Mouse (Mus musculus) E14TG2a.4 (cell line): ENCODE data around the gene Eef1a1.

Source experiments
- H3K27me3 ChIP-seq: 2 replicates; pipeline ENCODE4 v1.6.1; 2014; ENCODE audit warnings: low read length, control low read depth; ENCODE audit not compliant: insufficient read depth
- H3K36me3 ChIP-seq: 2 replicates; pipeline ENCODE4 v1.6.1; 2014; ENCODE audit warnings: low read length, control low read depth; ENCODE audit not compliant: insufficient read depth
- H3K4me1 ChIP-seq: replicated peaks from 2 replicates; pipeline ENCODE4 v1.6.1; 2014; ENCODE audit warnings: low read depth, low read length, control low read depth
- H3K4me3 ChIP-seq: replicated peaks from 2 replicates; pipeline ENCODE4 v1.5.1; 2014; ENCODE audit warnings: mild to moderate bottlenecking, low read length
- H3K9me3 ChIP-seq: 2 replicates; pipeline ENCODE4 v1.6.1; 2014; ENCODE audit warnings: low read length, control low read depth
- CTCF ChIP-seq: conservative IDR thresholded peaks from 2 replicates; pipeline ENCODE4 v1.5.1; 2014; ENCODE audit warnings: low read length
- NANOG ChIP-seq: IDR thresholded peaks from 2 replicates; pipeline ENCODE4 v1.6.1; 2014; ENCODE audit warnings: borderline replicate concordance, low read length, mixed read lengths
- POU5F1 ChIP-seq: IDR thresholded peaks from 2 replicates; pipeline ENCODE4 v1.6.1; 2014; ENCODE audit warnings: low read length, borderline replicate concordance

Eef1a1 gene

DNA sequence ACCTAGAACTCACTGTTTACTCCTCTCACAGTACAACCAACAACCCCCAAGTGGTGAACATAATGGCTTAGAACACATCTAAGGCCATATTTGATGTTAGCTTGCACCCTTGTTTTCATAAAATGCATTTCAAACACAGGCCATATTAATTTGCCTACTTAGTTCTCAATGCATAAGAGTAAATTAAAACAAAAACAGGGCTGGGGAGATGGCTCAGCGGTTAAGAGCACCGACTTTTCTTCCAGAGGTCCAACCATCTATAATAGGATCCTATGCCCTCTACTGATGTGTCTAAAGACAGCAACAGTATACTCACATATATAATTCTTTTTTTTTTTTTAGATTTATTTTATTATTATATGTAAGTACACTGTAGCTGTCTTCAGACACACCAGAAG lies 13.6 kb downstream of the Eef1a1 start:
- Histone ChIP-seq H3K36me3 (peaks cover 90% of the 10 kb centered on the region), H3K9me3 (no peaks in the 10 kb centered on the region), H3K4me3 (no peak overlapping the region), H3K4me1 (no peaks in the 10 kb centered on the region), H3K27me3 (no peaks in the 10 kb centered on the region)
- no peak for TF ChIP-seq POU5F1
- TF ChIP-seq CTCF = no peak
- no peak for TF ChIP-seq NANOG

DNA sequence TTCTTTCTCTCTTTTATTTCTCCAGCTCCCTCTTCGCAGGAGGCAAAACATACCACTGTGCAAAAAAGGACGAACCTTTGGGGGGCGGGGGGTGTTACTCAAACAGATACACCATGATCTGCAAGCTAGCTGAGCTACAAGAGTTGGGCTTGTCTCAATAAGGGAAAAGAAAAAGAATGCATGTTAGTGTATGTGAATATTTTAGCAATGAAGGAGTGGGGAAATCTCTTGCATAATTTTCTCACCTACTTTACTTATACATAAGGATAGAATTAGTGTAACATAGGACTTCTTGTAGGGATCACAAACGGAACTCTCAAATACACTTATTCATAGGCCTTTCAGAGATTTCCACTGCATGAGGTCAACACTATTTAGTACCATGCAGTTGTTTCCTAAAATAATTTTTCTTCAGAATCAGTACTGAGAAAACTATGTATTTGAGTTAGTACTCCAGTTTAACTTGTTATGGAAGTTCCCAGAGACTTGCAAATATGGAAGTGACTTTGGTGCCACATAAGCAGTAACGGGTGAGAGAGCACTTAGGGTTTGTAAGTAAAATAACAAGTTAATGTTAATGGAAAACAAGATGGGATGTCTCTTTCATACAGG lies 14.1 kb downstream of the Eef1a1 start:
- no peaks in the 10 kb centered on the region for H3K27me3 ChIP-seq
- no peaks in the 10 kb centered on the region for H3K4me1 ChIP-seq
- TF ChIP-seq NANOG (no peak), CTCF (no peak), POU5F1 (no peak)
- H3K4me3 ChIP-seq = no peak overlapping the region
- peaks cover 90% of the 10 kb centered on the region for H3K36me3 ChIP-seq
- H3K9me3 ChIP-seq = no peaks in the 10 kb centered on the region

DNA sequence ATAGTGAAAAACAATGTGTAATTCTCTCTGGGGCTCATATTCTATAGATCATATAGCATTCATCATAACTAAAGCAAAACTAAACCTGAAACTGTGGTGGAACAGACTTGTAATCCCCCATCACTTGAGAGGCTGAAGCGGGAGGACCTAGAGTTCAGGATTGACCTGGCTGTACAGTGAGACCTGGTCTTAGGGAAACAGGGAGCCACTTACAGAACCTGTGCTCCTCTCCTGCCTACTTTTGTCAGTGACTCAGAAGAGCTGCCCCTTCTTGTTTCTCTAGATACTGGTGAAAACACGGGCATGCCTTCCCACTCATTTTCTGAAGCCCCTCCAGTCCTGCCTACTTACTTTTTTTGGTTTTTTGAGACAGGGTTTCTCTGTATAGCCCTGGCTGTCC lies 14.7 kb downstream of the Eef1a1 start:
- no peaks in the 10 kb centered on the region for H3K9me3 ChIP-seq
- TF ChIP-seq POU5F1 = no peak
- no peak for TF ChIP-seq NANOG
- TF ChIP-seq CTCF = no peak
- H3K27me3 ChIP-seq = no peaks in the 10 kb centered on the region
- peaks cover 90% of the 10 kb centered on the region for H3K36me3 ChIP-seq
- no peaks in the 10 kb centered on the region for H3K4me1 ChIP-seq
- no peak overlapping the region for H3K4me3 ChIP-seq

DNA sequence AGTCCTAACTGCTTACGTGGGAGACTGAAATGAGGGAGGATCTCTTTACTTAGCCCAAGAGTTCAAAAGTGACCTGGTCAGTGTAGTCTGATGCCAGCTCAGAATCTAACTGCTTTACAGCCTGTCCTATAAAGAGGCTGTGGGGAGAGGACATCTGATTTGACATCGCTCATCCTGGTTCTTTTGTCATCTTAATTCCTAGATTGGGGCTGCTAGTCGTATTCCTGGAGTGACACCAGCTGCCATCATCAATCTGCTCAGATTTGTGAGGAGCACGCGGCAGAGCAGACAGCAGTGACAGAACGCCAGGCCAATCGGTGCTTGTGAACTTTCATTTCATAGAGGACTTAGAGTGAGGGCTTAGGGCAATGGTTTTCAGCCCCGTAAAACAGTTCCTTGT lies 15.4 kb downstream of the Eef1a1 start:
- H3K36me3 ChIP-seq = peaks cover 90% of the 10 kb centered on the region
- no peak overlapping the region for H3K4me3 ChIP-seq
- H3K27me3 ChIP-seq = no peaks in the 10 kb centered on the region
- no peaks in the 10 kb centered on the region for H3K4me1 ChIP-seq
- TF ChIP-seq POU5F1 (no peak), CTCF (no peak), NANOG (no peak)
- H3K9me3 ChIP-seq = no peaks in the 10 kb centered on the region

DNA sequence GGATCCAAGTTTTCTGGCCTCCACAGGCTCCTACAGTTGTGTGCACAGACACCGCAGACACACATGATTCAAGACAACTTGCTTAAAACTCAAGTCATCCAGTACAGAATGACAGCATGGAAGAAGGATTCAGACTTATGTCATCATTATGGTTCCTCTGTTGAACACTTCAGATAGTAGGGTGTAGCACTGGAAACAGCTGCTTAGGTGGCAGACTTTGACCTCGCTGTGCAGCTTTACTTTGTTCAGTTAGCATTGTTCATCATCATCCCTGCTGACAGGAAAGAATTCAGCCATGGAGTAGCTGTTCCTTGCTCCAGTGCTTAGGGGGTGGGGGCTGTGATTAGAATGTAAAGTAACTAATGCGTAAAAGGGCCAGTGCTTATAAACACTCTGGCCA lies 23.2 kb downstream of the Eef1a1 start:
- no peak for TF ChIP-seq POU5F1
- Histone ChIP-seq H3K4me1 (no peaks in the 10 kb centered on the region), H3K27me3 (no peaks in the 10 kb centered on the region), H3K4me3 (no peak overlapping the region), H3K36me3 (peaks cover 88% of the 10 kb centered on the region), H3K9me3 (no peaks in the 10 kb centered on the region)

DNA sequence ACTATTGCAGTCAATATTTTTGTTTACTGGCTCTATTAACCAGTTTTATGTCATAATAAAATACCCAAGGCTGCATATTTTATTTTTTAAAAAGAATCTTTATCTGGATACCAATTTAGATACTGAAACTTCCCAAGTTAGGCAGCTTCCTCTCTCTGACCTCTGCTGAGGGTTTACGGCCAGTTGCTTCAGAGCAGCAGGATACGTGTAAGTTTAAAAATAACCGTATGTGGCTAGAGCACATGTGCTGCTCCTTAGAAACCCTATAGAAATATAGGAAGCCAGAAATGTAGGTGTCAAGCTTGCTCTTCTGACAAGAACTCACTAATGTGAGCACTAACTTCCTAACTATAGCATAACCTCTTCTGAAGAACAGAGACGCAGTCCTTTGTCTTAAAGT lies 25.6 kb downstream of the Eef1a1 start:
- peaks cover 86% of the 10 kb centered on the region for H3K36me3 ChIP-seq
- no peaks in the 10 kb centered on the region for H3K4me1 ChIP-seq
- H3K4me3 ChIP-seq = no peak overlapping the region
- no peaks in the 10 kb centered on the region for H3K9me3 ChIP-seq
- H3K27me3 ChIP-seq = no peaks in the 10 kb centered on the region
- TF ChIP-seq POU5F1 = no peak
- TF ChIP-seq CTCF = no peak
- no peak for TF ChIP-seq NANOG

DNA sequence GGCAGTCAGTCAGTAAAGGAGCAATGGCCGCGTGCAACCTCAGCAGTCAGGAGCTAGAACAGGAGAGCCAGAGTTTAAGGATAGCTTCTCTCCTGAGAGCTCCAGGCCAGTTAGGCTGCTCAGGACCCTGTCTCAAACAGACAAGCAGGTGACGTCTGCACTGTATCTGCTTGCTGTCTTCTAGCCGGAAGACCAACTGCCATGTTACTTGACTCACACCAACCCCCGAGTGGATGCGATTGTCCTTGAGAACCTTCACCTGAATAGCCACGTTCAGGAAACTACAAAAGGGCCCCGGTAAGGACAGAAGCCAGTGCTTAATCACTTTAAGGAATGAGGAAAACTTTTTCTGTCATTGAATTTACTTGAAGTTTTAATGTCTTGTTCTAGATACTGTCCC lies 31.9 kb downstream of the Eef1a1 start:
- H3K4me3 ChIP-seq = peak overlapping the region; percentile 37; the same call in 1 of the 2 replicates
- no peak for TF ChIP-seq POU5F1
- no peak for TF ChIP-seq CTCF
- TF ChIP-seq NANOG = no peak
- H3K36me3 ChIP-seq = peaks cover 80% of the 10 kb centered on the region
- no peaks in the 10 kb centered on the region for H3K9me3 ChIP-seq
- H3K27me3 ChIP-seq = no peaks in the 10 kb centered on the region
- peaks cover 24% of the 10 kb centered on the region for H3K4me1 ChIP-seq

DNA sequence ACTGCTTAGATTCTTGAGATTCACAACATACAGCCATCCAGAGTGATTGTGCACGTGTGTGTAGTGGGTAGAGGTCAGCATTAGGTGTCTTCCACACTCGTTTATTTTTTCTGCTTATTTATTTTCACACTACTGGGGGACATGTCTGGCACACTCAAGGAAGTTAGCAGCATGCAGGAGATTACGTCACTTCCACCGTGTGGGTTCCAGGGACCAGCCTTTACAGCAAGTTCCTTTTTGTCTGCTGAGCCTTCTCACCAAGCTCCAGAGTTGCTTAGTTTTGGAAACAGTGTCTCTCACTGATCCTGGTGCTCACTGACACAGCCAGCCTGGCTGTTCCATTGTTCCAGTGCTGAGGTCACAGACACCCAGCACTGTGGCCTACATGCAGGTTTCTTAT lies 37.6 kb downstream of the Eef1a1 start:
- Histone ChIP-seq H3K4me3 (no peak overlapping the region), H3K36me3 (peaks cover 58% of the 10 kb centered on the region), H3K27me3 (peaks cover 3% of the 10 kb centered on the region), H3K9me3 (no peaks in the 10 kb centered on the region), H3K4me1 (peaks cover 34% of the 10 kb centered on the region)
- TF ChIP-seq NANOG (no peak), CTCF (no peak), POU5F1 (no peak)

DNA sequence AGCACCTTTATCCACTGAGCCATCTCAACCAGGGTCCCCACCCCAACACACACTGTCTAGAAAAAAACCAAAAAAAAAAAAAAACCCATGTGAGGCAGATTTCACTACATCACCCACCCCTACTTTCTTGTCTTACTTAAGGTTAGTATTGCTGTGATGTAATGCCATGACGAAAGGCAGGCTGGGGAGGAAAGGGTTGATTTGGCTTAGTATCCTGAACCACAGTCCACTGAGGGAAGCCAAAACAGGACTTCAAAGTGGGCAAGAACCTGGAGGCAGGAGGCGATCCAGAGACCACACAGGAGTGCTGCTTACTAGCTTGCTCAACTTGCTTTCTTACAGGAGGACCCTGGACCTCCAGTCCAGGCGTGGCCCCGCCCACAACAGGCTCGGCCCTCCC lies 38.5 kb downstream of the Eef1a1 start:
- H3K9me3 ChIP-seq = no peaks in the 10 kb centered on the region
- peaks cover 25% of the 10 kb centered on the region for H3K4me1 ChIP-seq
- no peak overlapping the region for H3K4me3 ChIP-seq
- TF ChIP-seq POU5F1 (no peak), CTCF (no peak), NANOG (no peak)
- peaks cover 58% of the 10 kb centered on the region for H3K36me3 ChIP-seq
- H3K27me3 ChIP-seq = peaks cover 11% of the 10 kb centered on the region
